Mouse (Mus musculus) stomach, postnatal 0 days (tissue): ENCODE data around the gene Ascl5. TPM values are rescaled to one million over a fixed set of nuclear protein-coding genes. Genes with fewer than 3 reads are reported as not detected.

Experiments used
- ATAC-seq: fragments of 200-750 bp; cut with Nextera tagmentation; 2 replicates; pipeline ENCODE4 v1.8.0; 2017; ENCODE audit not compliant: low FRiP score, low TSS enrichment
- DNase-seq: peaks from one replicate; pipeline ENCODE4 v3.0.0-alpha.2; 2016; ENCODE audit warnings: low spot score
- H3K27ac ChIP-seq: fragments of 300-500 bp; sonication (generic); replicated peaks from 2 replicates; pipeline ENCODE4 v1.5.1; 2014; ENCODE audit warnings: mild to moderate bottlenecking, control low read depth
- H3K27me3 ChIP-seq: fragments of 300-500 bp; sonication (generic); 2 replicates; pipeline ENCODE4 v1.6.1; 2014; ENCODE audit warnings: low read length; ENCODE audit not compliant: control insufficient read depth, insufficient read depth
- H3K36me3 ChIP-seq: fragments of 300-500 bp; sonication (generic); 2 replicates; pipeline ENCODE4 v1.6.1; 2014; ENCODE audit warnings: low read length, mixed read lengths; ENCODE audit not compliant: control insufficient read depth, insufficient read depth
- H3K4me1 ChIP-seq: fragments of 300-500 bp; sonication (generic); replicated peaks from 2 replicates; pipeline ENCODE4 v1.6.1; 2014; ENCODE audit warnings: antibody characterized with exemption; ENCODE audit not compliant: control insufficient read depth, insufficient read depth
- H3K4me2 ChIP-seq: fragments of 300-500 bp; sonication (generic); replicated peaks from 2 replicates; pipeline ENCODE4 v1.6.1; 2014; ENCODE audit warnings: low read depth, mild to moderate bottlenecking, control low read depth, moderate library complexity
- H3K4me3 ChIP-seq: fragments of 300-500 bp; sonication (generic); 2 replicates; pipeline ENCODE4 v1.5.1; 2014; ENCODE audit warnings: low read depth, low read length, control low read depth
- H3K9ac ChIP-seq: fragments of 300-500 bp; sonication (generic); 2 replicates; pipeline ENCODE4 v1.6.1; 2014; ENCODE audit warnings: mild to moderate bottlenecking, low read length, control low read depth, mixed read lengths
- H3K9me3 ChIP-seq: fragments of 300-500 bp; sonication (generic); 2 replicates; pipeline ENCODE4 v1.6.1; 2016; ENCODE audit warnings: low read length; ENCODE audit not compliant: control insufficient read depth
- CTCF ChIP-seq: IDR thresholded peaks from 2 replicates; pipeline ENCODE4 v1.5.1; 2016; ENCODE audit warnings: antibody characterized with exemption, low read depth, mild to moderate bottlenecking, moderate library complexity
- EP300 ChIP-seq: optimal IDR thresholded peaks from 2 replicates; pipeline ENCODE3; 2016; ENCODE audit warnings: antibody characterized with exemption
- WGBS: fragments of 180-500 bp; shearing (Covaris S2); extraction: QIAGEN DNeasy Blood & Tissue Kit; methylation state at CpG from one replicate; pipeline ENCODE4 v1.1.7; 2014; 5-methylcytosine and 5-hydroxymethylcytosine counted together
- polyA plus RNA-seq: library from polyadenylated mRNA; unstranded; fragments of >200 nt; fragmentation: Nextera tagmentation; extraction: Ambion mirVana; gene quantifications from 2 replicates; pipeline ENCODE4 v1.2.1, GENCODE M21; 2015

Gene Ascl5
- polyA plus RNA-seq, 1 experiment from 2014 or later = 0.18 TPM

DNA sequence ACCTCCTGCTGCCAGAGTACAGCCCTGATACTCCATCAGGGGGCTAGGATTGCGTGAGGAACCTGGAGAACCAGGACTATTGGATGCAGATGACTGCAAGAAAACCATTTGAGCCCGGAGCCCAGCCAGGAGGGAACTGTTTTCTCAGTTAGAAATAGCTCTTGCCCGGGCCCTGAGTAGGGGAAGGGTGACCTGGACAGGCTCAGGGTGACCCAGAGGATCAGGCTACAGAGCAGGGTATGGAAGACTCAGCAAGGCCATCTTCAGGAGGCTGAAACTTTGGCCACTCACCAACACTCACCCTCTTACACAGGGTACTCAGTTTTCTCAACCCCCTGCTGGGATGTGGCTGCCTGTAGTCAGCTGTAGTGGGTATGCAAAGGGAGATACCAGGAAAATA, 17.0 kb downstream of the Ascl5 start:
- Histone ChIP-seq H3K27me3 (no peaks in the 10 kb centered on the region), H3K27ac (no peak overlapping the region), H3K4me1 (no peaks in the 10 kb centered on the region), H3K9me3 (no peaks in the 10 kb centered on the region), H3K36me3 (no peaks in the 10 kb centered on the region), H3K9ac (no peak overlapping the region), H3K4me2 (no peak overlapping the region), H3K4me3 (no peak overlapping the region)
- ATAC-seq (no peak), DNase-seq (no peak)
- 71% methylated on average over 3 of the region's 3 CpGs for WGBS
- TF ChIP-seq CTCF = no peak
- no peak for TF ChIP-seq EP300

DNA sequence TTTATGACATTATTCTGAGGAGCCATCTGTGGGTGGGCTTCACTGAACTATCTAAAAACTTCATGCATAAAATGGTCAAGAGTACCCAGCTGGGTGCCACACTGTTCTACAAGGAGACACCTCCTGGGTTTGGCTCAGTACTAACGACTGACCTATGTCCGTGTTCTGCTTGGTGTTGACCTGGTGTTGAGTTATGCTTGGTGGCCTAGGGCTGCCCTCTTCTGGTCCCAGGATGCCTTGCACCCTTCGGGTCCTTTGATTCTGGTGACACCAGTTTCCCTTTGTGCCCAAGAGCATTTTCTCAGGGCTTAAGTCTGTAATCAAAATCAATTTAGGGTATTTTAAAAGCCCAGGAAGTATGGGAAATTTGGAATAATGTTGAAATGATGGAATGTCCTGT, 25.5 kb downstream of the Ascl5 start:
- ATAC-seq (peak; percentile 81), DNase-seq (peak; percentile 77)
- no peaks in the 10 kb centered on the region for H3K27me3 ChIP-seq
- no peak overlapping the region for H3K4me2 ChIP-seq
- no peaks in the 10 kb centered on the region for H3K9me3 ChIP-seq
- no peaks in the 10 kb centered on the region for H3K4me1 ChIP-seq
- no peak overlapping the region for H3K4me3 ChIP-seq
- 7% methylated on average over 3 of the region's 3 CpGs for WGBS
- no peaks in the 10 kb centered on the region for H3K36me3 ChIP-seq
- no peak overlapping the region for H3K9ac ChIP-seq
- no peak overlapping the region for H3K27ac ChIP-seq
- TF ChIP-seq CTCF = peak; percentile 85
- TF ChIP-seq EP300 = no peak

- no peak overlapping the region for H3K9ac ChIP-seq
- ATAC-seq = no peak
Measured at GRCm38 (mm10) chr1:136077656-136078055, 27.1 kb downstream of the Ascl5 start.

DNA sequence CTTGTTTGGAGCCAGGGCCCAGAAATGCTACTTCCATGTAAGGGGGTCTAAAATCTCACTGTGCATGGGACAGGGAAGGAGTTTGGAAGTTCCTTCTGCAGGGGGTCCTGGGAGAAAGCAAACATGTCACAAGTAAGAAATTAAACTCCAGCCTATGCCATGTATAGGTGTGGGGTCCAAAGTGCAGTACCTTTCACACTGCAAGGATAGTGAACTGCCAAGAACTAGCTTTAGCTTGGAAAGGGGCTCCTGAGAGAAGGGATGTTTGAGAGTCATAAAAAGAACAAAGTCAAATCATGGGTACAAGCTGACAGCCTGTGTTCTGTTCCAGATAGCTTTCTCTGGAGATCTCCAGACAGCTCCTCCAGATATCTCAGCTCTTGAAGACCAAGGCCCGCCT, 30.6 kb downstream of the Ascl5 start:
- Histone ChIP-seq H3K4me3 (no peak overlapping the region), H3K9ac (no peak overlapping the region), H3K36me3 (no peaks in the 10 kb centered on the region), H3K9me3 (0 out of 2 replicates have a peak, but pooled peaks cover 3% of the 10 kb centered on the region), H3K27ac (no peak overlapping the region), H3K4me2 (no peak overlapping the region), H3K4me1 (no peaks in the 10 kb centered on the region), H3K27me3 (no peaks in the 10 kb centered on the region)
- WGBS = 100% methylated on average over 1 of the region's 1 CpGs
- DNase-seq (no peak), ATAC-seq (no peak)
- TF ChIP-seq CTCF (no peak), EP300 (no peak)

More at GRCm38 (mm10) chr1:136077656-136078055, 27.1 kb downstream of the Ascl5 start:
- no peak overlapping the region for H3K4me3 ChIP-seq
- H3K4me1 ChIP-seq = no peaks in the 10 kb centered on the region
- TF ChIP-seq CTCF = no peak
- TF ChIP-seq EP300 = no peak
- no peaks in the 10 kb centered on the region for H3K36me3 ChIP-seq
- WGBS = 62% methylated on average over 4 of the region's 4 CpGs
- no peak overlapping the region for H3K27ac ChIP-seq
- DNase-seq = no peak
- no peak overlapping the region for H3K4me2 ChIP-seq
- no peaks in the 10 kb centered on the region for H3K27me3 ChIP-seq
- H3K9me3 ChIP-seq = 0 out of 2 replicates have a peak, but pooled peaks cover 3% of the 10 kb centered on the region

DNA sequence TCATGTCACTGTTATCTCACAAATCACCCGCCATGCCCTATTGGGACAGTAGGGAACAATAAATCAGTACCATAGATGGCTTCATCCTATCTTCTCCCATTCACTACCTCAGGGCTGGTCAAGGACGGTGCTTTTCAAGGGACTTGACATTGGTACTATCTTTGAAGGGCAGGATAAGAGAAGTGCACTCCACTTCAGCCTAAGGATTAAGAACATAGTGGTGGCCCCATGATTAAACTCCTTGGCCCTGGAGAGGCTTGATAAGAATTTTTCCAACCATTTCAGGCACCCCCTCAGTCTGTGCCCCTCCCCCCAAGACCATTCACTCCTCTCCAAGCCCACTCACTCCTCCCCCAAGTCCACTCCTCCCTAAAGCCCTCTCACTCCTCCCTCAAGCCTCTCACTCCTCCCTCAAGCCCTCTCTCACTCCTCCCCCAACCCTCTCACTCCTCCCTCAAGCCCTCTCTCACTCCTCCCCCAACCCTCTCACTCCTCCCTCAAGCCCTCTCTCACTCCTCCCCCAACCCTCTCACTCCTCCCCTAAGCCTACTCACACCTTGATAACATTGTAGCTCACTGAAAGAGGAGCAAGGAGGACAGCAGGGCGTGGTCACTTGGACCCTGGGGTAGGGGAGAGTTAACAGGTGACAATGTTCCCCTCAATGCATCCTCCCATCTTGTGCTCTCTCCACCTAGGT, 35.5 kb downstream of the Ascl5 start:
- WGBS = 65% methylated on average over 3 of the region's 3 CpGs
- Histone ChIP-seq H3K27me3 (no peaks in the 10 kb centered on the region), H3K4me1 (no peaks in the 10 kb centered on the region), H3K9ac (no peak overlapping the region), H3K27ac (no peak overlapping the region), H3K4me2 (no peak overlapping the region), H3K36me3 (no peaks in the 10 kb centered on the region), H3K4me3 (no peak overlapping the region), H3K9me3 (0 out of 2 replicates have a peak, but pooled peaks cover 3% of the 10 kb centered on the region)
- no peak for ATAC-seq
- DNase-seq = no peak
- TF ChIP-seq EP300 (no peak), CTCF (no peak)

DNA sequence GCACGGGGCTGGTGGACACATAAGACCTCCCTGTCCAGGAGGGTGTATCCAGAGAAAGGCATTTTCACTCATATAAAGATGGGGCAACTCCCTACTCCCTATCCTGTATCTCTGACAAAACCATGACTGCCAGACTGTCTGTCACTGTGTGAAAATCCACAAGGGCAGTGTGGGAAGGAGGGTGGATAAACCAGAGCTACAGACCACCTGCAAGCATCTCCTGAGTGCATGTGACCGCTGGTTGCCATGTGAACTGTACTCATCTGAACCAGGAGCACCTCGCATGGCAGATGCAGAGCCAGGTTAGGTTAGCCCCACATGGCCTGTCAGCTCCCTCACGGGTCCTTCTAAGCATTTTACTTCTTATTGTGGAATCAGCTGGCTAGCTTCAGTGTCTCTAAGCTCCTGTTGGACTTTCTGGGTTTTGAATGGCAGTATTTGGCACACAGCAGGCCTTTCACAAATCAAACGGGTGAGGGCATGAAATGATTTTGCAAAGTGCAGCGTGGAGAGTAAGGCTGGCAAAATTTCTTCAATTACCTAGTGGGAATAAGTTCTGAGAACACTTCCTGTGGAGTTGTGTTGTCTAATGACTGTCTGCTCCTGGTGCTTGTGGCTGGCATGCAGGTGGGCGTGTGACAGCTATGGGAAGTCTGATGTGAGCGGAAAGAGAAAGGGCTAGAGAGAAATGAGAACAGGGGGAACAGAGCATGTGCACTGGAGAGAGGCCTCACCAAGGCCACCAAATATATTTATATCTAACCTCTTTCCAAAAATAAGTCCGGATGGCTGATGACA, 39.0 kb downstream of the Ascl5 start:
- no peak for ATAC-seq
- Histone ChIP-seq H3K27me3 (no peaks in the 10 kb centered on the region), H3K36me3 (no peaks in the 10 kb centered on the region), H3K9me3 (no peaks in the 10 kb centered on the region), H3K4me1 (no peaks in the 10 kb centered on the region), H3K27ac (no peak overlapping the region), H3K9ac (no peak overlapping the region), H3K4me3 (no peak overlapping the region), H3K4me2 (no peak overlapping the region)
- TF ChIP-seq EP300 = no peak
- TF ChIP-seq CTCF = no peak
- 76% methylated on average over 9 of the region's 9 CpGs for whole genome bisulfite sequencing
- DNase-seq = no peak
